Mouse (Mus musculus): ENCODE results near the gene Mylk. TPM values are rescaled to one million over a fixed set of nuclear protein-coding genes. Genes with fewer than 3 reads are reported as not detected.
A peak's percentile ranks its signal among the peaks of the same experiment; 100 is the strongest.
"Not testable (repeated sequence)": the region's sequence is repeated elsewhere in the genome, so short reads cannot be mapped to it uniquely, and the experiment has no call there.

Mylk gene
- 10 to 100 TPM; 21.8 to 26.2 TPM for total RNA-seq (2021)
- long read RNA-seq, experiment 1, partial matches to known transcripts: 1 of 8 reads
- long read RNA-seq, experiment 1, other reads (novel, unspliced or antisense): 6 of 8 reads
- long read RNA-seq, experiment 2, partial matches to known transcripts: 2 of 4 reads
- long read RNA-seq, experiment 2, other reads (novel, unspliced or antisense): 2 of 4 reads

DNA sequence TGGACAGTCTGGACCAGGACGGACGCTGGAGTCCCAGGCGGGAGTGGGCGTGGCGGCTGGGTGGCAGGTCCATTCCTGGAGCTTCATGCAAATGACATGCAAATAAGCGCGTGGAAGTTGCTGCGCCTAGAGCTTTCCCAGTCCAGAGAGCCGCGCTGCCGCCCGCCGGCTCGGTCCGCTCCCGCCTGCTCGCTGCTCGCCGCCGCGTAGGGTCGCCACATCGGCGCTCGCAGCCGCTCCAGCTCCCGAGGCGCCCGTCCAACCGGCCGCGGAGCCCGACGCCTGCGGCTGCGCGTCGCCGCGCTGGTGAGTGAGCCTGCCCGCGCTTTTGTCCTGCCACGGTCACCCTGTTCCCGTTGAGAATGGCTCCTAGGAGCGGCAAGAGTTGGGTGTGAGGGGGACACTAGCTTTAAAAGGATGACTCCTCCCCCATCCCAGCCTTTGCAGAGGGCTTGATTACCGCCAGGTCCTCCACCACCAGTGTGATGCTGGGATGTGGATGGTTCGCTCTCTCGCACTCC is at the start of gene Mylk:
Gene Mylk, plus strand, starts transcription at position 146 of the 521 bp plus-strand sequence.
- peak; percentile 82 for DNase-seq (ENCODE audit: low spot score)

DNA sequence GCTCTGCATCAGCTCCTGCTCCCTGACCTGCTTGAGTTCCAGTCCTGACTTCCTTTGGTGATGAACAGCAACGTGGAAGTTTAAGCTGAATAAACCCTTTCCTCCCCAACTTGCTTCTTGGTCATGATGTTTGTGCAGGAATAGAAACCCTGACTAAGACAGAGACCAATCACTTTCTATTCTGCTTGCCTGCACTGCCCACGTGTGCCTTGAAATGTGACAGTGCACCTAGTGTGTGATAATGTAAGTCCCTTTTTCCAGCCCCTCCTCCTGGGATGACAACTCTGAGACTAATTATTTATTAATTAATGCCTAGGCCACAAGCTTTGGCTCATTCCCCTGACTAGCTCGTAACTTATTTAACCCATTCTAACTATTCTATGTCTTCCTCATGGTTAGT is 46.3 kb upstream of the Mylk start:
- not testable (repeated sequence) for DNase-seq (ENCODE audit: low spot score)

DNA sequence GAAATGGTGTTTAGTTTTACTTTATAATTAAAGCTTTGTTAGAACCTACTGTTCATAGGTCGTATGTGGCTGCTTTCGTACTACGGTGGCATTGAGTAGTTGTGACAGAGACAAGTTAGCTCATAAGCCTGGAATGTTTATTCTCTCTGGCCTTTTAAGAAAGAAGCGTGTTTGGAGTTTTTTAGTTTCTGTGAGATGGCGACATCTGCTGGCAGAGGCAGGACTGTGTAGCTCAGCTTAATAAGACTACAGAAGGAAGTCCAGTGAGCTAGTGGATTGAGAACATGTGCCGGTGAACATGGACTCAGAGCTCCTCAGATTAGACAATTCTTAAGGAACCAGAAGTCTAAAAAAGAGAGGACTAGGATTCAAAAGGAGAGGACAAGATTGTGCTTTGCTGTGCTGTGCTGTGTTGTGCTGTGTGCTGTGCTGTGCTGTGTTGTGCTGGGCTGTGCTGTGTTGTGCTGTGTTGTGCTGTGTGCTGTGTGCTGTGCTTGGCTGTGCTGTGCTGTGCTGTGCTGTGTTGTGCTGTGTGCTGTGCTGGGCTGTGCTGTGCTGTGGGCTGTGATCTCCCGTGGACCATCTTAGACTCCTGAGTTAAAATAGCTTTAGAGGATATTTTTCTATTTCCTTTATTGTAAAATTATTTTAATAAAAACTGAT is 44.7 kb upstream of the Mylk start:
- DNase-seq (ENCODE audit: low spot score): peak; percentile 71

DNA sequence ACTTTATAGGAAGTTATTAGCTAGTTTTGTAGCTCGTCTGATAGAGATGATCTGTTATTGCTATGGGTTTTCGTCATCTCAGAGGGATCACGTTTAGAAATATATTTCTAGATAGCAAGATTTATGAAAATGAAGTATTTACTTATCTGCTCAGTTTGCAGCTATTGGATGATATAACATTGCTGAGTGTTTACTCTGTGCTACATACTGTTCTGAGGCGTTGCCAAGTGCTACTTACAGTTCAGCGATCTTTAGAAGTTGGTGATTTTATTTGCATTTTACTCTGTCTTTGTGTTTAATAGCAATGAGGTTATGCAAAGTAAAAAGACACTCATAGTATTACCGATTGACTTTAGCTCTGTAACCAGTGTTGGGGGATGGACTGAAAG is 44.2 kb upstream of the Mylk start:
- no peak for DNase-seq (ENCODE audit: low spot score)

DNA sequence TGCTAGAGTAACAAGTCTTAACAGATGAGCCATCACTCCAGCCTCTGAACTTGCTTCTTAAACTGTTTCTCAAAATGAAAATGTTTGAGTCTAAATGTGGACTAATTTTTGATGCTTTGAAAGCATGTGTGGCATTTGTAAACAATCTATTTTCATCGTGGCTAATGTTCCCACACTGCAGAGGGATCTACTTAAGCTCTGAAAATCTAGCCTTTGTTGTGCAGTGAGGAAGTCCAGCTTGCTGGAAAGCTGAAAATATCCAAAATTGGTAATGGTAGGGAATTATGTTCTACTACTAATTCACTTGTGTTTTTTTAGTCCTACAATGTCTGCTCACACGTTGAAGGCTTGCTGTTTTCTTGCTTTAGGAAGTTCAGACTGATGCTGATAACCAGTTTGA is 39.0 kb upstream of the Mylk start:
- DNase-seq (ENCODE audit: low spot score): no peak

DNA sequence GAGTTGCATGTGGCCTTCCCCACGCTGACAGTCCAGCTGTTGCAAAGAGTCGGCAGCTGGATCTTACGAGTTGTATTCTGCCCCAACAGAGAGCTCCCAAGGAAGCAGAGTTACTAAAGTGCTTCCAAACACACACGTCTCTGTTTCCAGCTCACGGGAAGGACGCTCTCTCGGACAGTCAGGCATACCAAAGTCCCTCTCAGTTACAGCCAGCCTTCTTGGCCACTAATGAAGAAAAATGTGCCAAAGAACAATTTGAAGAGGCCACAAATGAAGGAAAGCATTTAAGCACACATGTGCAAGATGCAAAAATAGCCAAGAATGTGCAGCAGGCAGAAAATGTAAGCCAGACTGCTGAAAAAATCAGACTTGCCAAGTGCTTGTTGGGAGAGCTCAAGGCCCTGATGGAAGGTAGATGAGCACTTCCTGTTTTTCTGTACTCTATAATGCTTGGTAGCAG is 38.5 kb upstream of the Mylk start:
- DNase-seq (ENCODE audit: low spot score): peak; percentile 50

DNA sequence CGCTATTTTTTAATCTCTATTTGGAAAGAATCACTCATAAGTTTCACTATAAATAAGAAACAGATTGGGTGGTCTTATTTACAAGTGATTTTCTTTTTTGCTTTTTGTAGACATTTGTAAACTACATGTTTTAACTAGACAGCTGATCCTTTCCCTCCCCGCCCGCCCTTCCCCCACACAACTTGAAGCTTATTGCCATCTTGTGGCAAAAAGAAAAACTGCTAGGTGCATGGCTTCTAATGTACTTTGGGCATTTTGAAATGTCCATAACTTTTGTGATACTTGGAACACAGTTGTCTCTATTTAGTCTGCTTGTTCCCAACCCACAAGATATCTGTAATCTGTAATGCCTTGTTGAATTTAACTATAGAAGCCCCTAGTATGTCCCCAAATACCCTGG is 33.5 kb upstream of the Mylk start:
- no peak for DNase-seq (ENCODE audit: low spot score)

DNA sequence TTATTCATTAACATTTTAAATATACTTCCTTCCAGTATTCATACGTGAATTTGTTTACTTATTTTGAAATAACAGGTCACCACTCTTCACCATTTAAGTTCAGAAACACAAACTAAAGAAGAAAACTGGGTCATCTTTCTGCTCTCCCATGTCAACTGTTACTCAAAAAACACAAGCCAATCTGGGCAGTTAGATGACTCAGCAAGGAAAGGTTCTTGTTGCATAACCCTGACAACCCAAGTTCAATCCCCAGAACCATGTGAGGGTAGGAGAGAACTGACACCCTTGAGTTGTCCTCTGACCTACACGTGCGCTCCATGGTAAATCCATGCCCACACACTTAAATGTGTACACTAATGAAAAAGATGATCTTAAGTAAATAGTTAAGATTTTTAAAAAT is 19.9 kb upstream of the Mylk start:
- DNase-seq (ENCODE audit: low spot score): no peak

DNA sequence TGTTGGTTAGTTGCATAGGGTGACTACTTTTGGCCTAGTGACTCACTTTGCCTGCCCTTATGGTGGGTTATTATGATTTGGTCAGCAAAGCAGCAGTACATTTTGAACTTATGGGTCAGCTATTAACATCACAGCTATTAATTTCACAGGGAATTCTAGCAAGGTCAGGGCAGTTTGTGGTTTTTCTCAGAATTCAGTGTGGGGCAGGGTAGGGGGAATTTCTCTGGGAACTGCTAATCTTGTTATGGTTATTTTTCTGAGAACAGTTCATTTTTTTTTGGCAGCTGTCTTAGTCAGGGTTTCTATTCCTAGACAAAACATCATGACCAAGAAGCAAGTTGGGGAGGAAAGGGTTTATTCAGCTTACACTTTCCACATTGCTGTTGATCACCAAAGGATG is 16.4 kb upstream of the Mylk start:
- not testable (repeated sequence) for DNase-seq (ENCODE audit: low spot score)

DNA sequence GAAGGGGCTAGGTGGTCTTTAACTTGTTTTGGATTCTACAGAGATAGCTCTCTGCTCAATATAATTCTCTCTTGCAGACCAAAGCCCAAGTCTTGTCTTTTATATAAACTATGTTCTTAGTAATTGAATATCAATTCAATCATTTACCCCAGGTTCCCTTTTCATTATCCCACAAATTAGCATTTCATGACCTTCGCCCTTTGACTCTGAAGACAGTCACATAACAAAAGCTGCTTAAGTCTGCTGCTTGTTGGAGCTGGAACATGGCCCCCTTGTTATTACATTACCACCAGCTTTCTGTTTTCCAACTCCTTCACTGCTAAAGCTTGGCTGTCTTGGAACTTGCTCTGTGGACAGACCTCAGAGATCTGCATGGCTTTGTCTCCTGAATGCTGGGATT is 15.6 kb upstream of the Mylk start:
- DNase-seq (ENCODE audit: low spot score): no peak

DNA sequence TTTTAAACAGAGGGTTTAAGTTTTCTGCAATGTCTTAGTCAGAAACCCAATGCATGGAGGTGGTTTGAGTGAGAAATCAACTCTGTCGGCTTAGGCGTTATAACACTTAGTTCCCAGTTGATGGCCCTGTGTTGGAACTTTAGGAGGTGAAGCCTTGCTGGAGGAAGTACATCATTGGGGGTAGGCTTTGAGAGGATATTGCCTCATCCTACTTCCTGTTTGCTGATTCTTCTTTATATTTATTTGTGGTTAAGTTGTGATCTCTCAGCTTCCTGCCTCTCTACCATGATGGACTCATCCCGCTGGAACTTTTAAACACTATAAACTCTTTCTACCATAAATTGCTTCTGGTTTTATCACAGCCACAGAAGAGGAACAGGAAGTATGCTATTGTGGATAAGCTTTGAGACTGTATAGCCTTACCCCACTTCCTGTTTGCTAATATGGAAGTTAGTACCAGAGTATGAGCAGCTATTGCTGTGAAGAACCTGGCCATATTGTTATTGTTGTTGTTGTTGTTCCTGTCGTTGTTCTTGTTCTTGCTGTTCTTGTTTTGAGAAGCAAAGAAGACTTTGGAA is 6.3 kb upstream of the Mylk start:
- no peak for DNase-seq (ENCODE audit: low spot score)

DNA sequence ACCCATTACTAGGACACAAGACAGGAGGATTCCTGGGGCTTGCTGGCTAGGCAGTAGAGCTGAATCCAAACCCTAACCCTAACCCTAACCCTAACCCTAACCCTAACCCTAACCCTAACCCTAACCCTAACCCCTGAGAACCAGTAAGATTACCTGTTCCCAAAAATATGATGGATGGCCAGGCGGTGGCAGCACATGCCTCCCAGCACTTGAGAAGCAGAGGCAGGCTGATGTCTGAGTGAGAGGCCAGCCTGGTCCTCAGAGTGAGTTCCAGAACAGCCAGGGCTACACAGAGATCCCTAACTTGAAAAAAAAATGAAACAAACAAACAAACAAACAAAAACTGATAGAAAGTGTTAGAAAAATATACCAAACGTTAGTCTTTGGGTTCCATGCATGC is 2.1 kb upstream of the Mylk start:
- no peak for DNase-seq (ENCODE audit: low spot score)

DNA sequence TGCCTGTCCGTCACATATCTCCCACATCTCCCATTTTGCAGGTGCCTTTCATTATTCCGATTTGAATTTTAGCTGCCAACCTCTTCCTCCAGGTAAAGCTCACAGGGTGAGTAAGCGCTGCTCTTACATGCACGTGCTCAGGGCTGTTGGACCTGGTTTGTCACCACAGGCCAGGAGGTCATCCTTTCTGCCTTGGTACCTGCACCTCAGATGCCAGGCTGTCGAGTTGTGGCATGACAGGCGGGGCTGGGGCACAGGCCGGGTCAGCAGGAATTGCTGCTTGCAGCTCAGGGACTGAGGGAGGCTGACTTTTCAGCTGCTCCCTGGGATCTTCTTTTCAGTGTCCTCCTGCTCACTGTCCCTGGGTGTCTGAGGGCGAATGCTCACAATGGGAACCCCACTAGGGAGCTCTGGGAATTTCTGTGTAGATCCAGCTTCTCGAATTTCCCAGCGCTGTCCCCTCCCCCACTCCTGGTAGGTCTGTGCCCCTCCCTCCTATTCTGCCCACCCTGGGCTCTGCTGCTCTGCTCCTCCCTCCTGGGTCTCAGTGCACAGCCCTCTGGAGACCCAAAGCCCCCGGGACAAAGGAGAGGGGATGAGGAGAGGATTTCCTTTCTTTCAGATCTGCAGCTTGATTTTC is 3.2 kb downstream of the Mylk start:
- DNase-seq (ENCODE audit: low spot score): no peak

DNA sequence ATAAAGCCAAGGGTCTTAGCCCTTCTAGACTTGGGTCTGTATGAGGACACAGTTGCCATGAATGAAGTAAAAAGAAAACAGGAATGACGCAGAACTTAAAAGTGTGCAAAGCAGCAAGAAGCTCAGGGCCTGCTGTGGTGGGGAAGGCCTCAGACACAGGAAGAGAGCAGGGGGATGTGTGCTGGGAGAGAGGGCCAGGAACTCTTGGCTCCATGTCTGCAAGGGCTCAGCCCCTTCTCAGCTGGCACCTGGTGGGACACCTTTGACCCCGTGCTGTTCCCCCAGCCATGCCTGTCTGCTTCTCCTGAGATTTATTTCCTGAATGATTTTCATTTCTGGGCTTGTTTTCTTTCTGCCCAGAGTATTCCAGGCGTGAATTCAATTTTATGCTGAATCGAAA is 4.5 kb downstream of the Mylk start:
- no peak for DNase-seq (ENCODE audit: low spot score)

DNA sequence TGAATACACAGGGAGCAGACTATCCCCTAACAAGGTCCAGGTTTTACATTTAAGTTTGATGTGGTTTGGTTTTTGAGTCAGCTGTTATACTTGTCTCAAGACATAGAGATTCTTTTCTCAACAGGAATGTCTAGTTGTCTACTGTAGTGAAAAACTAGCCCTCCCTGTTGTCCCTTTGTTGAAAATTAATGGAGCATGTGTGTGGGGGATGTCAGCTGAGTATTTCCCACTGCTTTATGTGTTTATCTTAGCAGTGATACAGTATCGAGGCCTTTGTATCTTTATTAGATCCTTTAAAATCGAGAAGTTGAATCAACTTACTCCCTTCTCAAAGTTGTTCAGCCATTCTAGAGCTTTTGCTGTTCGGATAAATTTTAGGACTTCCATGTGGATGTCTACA is 7.0 kb downstream of the Mylk start:
- no peak for DNase-seq (ENCODE audit: low spot score)

DNA sequence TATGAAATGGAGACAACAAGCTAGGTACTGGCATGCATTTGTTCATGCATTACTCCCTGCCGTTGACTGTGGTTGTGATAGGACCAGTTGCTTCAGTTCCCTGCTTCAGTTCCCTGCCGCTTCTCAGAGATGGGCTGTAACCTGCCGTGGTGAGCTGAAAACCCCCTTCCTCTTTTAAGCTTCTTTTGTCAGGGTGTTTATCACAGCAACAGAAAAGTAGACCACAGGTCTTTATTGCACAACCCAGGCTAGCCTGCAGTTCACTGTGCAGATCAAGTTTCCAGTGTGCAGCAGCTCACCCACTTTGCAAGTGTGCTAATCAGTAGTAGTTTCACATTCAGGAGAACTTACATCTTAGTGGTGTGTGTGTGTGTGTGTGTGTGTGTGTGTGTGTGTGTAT is 8.0 kb downstream of the Mylk start:
- DNase-seq (ENCODE audit: low spot score): no peak

DNA sequence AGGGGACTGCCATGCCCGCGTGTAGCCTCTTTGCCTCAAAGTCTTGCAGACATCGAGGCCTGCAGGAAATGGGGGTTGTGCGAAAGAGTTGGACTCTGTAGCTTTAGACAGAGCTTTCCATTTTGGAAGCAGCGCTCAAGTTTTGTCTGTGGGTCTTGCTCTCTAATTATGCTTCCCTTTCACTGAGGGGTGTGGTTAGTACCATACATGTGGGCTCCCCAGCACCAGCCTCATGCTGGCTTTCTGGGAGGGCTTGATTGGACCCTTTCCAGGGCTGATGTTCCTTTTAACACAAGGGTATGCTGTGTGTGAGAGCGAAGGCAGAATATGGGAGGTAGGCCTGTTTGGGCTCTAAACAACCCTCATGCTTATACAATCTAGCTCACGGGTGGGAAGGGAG is 12.0 kb downstream of the Mylk start:
- no peak for DNase-seq (ENCODE audit: low spot score)

DNA sequence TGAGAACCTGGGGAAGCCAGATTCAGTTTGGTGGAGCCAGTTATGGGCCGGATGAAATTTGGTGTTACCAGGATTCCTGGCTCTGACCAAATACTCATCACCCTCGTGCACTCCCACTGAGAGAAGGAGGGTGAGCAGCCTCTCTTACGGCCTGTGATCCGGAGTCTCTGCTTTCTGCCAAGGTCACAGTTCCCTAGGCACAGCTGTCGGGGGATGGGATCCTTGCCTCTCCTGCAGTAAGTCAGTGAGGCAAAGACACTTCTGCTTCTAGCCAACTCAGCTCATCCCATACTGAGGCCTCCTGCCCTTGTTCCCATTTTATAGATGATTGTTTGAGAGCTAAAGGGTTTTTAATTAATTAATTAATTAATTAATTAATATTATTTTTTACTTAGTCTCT is 13.2 kb downstream of the Mylk start:
- DNase-seq (ENCODE audit: low spot score): no peak

DNA sequence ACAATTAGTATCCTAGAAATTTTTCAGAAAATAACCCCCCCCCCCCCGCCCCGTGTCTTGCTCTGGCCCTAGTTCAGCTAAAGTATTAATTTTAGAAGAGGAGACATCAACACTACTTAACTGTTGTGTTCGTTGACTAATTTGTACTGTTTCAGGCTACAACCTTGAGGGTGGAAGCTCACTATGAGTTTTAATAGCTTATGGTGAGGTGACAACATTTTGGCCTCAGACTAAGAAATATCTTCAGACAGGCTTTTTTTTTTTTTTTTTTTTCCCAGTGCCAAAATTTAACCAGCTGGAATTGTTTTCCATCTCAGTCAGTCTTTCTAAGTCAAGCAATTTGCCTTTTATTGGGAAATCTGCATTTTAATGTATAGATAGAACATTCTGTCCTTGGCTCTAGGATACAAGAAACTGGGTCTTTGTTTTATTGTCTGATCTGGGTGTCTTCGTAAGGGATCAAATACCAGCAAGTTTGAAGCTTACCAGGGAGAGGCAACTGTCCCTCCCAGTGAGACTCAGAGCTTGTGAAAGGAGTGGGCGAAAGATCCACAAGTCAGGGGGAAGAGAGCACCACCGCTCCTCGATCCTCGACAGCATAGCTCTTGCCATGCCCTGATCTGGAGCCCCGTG is 19.1 kb downstream of the Mylk start:
- no peak for DNase-seq (ENCODE audit: low spot score)

DNA sequence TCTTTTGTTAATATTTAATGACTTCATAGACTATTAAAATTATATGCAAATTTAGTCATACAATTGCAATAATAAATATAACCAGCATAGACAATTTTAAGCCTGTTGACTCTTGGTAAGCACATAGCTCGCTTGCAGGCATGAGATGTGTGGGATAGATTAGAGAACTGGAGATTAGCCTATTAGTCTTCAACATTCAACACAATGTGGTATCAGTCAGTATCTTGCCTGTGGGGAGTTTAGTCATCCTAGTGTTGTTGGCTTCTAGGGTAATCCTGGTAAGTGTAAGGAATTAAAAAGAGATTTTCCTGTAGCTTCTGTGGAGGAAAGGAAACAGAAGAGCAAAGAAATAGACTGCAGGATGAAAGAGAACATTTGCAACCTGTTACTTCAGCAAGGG is 20.7 kb downstream of the Mylk start:
- DNase-seq (ENCODE audit: low spot score): no peak

DNA sequence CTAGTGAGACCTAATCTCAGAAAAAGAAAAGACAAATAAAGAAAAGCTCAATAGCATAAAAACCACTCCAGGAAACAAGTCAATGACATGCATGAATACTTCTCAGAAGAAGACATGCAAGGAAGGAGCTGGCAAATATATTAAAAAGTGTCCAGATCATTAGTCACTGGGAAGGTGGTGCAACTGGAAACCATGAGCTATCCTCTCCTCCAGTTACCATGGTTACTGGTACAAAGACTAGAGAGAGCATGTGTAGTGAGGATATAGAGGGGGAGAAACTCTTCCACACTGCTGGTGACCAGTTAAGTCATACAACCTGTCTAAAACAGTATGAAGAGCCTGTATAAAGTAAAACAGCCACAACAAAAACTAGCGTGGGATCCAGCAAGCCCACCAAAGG is 21.2 kb downstream of the Mylk start:
- DNase-seq (ENCODE audit: low spot score): no peak

DNA sequence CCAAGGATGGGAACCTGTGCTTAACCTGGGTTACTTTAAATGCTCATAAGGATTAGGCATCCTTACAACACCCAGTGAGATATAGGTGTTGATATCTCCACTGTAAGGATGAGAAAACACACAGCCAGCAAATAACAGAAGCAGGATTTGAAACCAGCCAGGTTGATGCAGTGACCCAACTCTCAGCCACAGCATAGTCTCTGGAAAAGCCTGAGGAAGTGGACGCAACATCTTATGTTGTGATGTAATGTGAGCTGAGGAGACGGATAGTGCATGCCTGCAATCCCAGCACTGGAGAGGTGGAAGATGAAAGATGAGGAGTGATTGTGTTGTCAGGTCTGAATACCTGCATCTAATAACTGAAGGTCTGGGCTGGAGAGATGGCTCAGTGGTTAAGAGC is 22.4 kb downstream of the Mylk start:
- no peak for DNase-seq (ENCODE audit: low spot score)

All from gastrocnemius, adult 18-20 months (tissue).